Mouse (Mus musculus) heart, embryonic 15.5 days (tissue): ENCODE results near the gene Camk2n2. TPM values are rescaled to one million over a fixed set of nuclear protein-coding genes. Genes with fewer than 3 reads are reported as not detected.

Source experiments
- microRNA counts: library from miRNA; unstranded; fragments of <30 nt; microRNA quantifications from one replicate; lab custom pipeline; 2016
- microRNA-seq: library from miRNA; unstranded; fragments of <30 nt; microRNA quantifications from one replicate; pipeline ENCODE4, GENCODE M21; 2016
- polyA plus RNA-seq: library from polyadenylated mRNA; unstranded; fragments of >200 nt; fragmentation: Nextera tagmentation; extraction: Ambion mirVana; gene quantifications from 2 replicates; pipeline ENCODE4 v1.2.1, GENCODE M21; 2015

Camk2n2 gene
- polyA plus RNA-seq, 1 experiment from 2014 or later: 0.31 TPM

MicroRNA genes within 50 kb of the gene (microRNA counts, 519-probe panel; counts per million panel counts)
- microRNA mmu-miR-1224 (lab: Ali Mortazavi, UCI): 2,547 counts per million, percentile 54 among the panel's probes with 10 or more counts

Small RNA genes lying within 50 kb of the gene (microRNA-seq; reads per million reads assigned to microRNA genes)
- gene Mir1224: 2.3 reads per million, percentile 3 among the genes with 10 or more reads in this experiment

Other genes starting within 250 kb of the Camk2n2 start
- gene Abcc5, start 194.9 kb downstream of the Camk2n2 start, polyA plus RNA-seq: 55.5 and 60.5 TPM in 2 replicates
- 66.6 and 75.9 TPM in 2 replicates for gene Eif2b5, start 122.5 kb downstream of the Camk2n2 start, polyA plus RNA-seq
- gene Dvl3, start 104.3 kb downstream of the Camk2n2 start, polyA plus RNA-seq: 16.9 and 24.3 TPM in 2 replicates
- 440 and 469 TPM in 2 replicates for gene Ap2m1, start 85.8 kb downstream of the Camk2n2 start, polyA plus RNA-seq
- 47.1 and 50.5 TPM in 2 replicates for gene Abcf3, start 72.7 kb downstream of the Camk2n2 start, polyA plus RNA-seq
- 0.09 and 0.80 TPM in 2 replicates for gene Vwa5b2, start 31.8 kb downstream of the Camk2n2 start, polyA plus RNA-seq
- gene Eef1akmt4, start 9.7 kb downstream of the Camk2n2 start, polyA plus RNA-seq: 13.4 and 17.6 TPM in 2 replicates
- gene Gm49333, start 9.7 kb downstream of the Camk2n2 start, polyA plus RNA-seq: not detected in 2 replicates
- gene Alg3, start 9.6 kb downstream of the Camk2n2 start, polyA plus RNA-seq: 23.6 and 30.7 TPM in 2 replicates
- gene Ece2, start 8.5 kb upstream of the Camk2n2 start, polyA plus RNA-seq: 0.93 and 1.5 TPM in 2 replicates
- gene Psmd2, start 30.4 kb upstream of the Camk2n2 start, polyA plus RNA-seq: 202 and 242 TPM in 2 replicates
- 95.3 and 129 TPM in 2 replicates for gene Eif4g1, start 47.0 kb upstream of the Camk2n2 start, polyA plus RNA-seq
- 7.1 and 9.0 TPM in 2 replicates for gene Fam131a, start 72.0 kb upstream of the Camk2n2 start, polyA plus RNA-seq
- 41.0 and 54.5 TPM in 2 replicates for gene Polr2h, start 96.4 kb upstream of the Camk2n2 start, polyA plus RNA-seq
- gene Clcn2, start 96.5 kb upstream of the Camk2n2 start, polyA plus RNA-seq: 3.8 and 6.5 TPM in 2 replicates
- 1.1 and 2.2 TPM in 2 replicates for gene Chrd, start 111.8 kb upstream of the Camk2n2 start, polyA plus RNA-seq
- 0.08 and 0.34 TPM in 2 replicates for gene Thpo, start 113.2 kb upstream of the Camk2n2 start, polyA plus RNA-seq